Comparison of ENCODE assay signal across 16 mouse cellular contexts in the genomic region with DNA sequence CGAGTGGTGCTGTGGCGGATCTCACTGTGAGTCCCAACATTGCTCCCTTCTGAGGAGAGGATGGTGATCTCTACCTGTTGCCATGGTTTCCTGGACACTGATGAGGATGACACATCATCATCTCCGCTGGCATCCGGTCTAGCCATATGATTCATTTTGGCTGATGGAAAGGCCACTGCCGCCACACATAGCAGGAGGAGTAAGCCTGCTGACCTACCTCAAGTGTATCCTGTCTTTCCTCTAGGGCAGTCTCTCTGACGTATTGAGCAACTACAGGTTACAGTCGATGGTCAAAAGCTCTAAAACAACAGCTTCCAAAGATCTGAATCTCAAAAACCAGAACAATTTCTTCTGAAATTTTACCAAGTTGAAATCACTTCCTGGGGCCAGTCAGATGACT. TPM values are rescaled to one million over a fixed set of nuclear protein-coding genes. Genes with fewer than 3 reads are reported as not detected.
DNase-seq lines count a peak whose midpoint lies in the region; ATAC-seq and TF ChIP-seq lines count a peak whose summit lies in the region.
"Had no signal": no experiment of that assay in that cellular context is flagged by ENCODE, and none has a peak within 500 bp of the region (broad histone marks: within the 10 kb centered on the region; RNA-seq: fewer than 3 reads in every experiment).

No protein-coding gene starts in this region.

- H3K9ac ChIP-seq in heart, embryonic 11.5 days (ENCODE audit: low read depth, low read length), result no peak overlapping the region
- H3K9ac ChIP-seq in midbrain, embryonic 11.5 days (ENCODE audit: low read length), result no peak overlapping the region
- H3K9ac ChIP-seq: embryonic facial prominence, embryonic 13.5 days; intestine, embryonic 15.5 days; limb, embryonic 13.5 days; lung, embryonic 15.5 days; neural tube, embryonic 13.5 days had no signal

- H3K4me3 ChIP-seq in heart, embryonic 11.5 days (ENCODE audit: low read depth, low read length), result no peak overlapping the region
- no peak overlapping the region for H3K4me3 ChIP-seq in cerebellum, adult 2 months (replicated peaks; ENCODE audit: insufficient read depth, low read depth, low read length)
- no peak overlapping the region for H3K4me3 ChIP-seq in midbrain, embryonic 11.5 days (ENCODE audit: low read depth, low read length)
- H3K4me3 ChIP-seq: embryonic facial prominence, embryonic 13.5 days; intestine, embryonic 15.5 days; limb, embryonic 13.5 days; lung, embryonic 15.5 days; neural tube, embryonic 13.5 days had no signal

- POLR2A ChIA-PET in Patski (lab: Charles Lee), result no interaction called here

- no peak for ATAC-seq in heart, embryonic 11.5 days (replicated peaks; ENCODE audit: insufficient number of reproducible peaks, low FRiP score, low TSS enrichment)
- ATAC-seq in Patski, result peak; percentile 21
- ATAC-seq in granulocyte monocyte progenitor cell, adult 5-6 weeks (replicated peaks; ENCODE audit: poor library complexity, severe bottlenecking), result peak; percentile 39
- ATAC-seq in midbrain, embryonic 11.5 days (ENCODE audit: low FRiP score), result no peak
- ATAC-seq: intestine, embryonic 15.5 days had no signal

- in situ Hi-C loops in Patski (cut with MboI; ENCODE audit: low pct_unique_long_range_greater_than_20kb), result no loop called here

- DNase-seq in heart, adult 11 months, result peak; percentile 70
- no peak for DNase-seq in Patski (ENCODE audit: low read depth, low spot score)
- DNase-seq in cerebellum, adult 2 months, result peak; percentile 71 to 92
- no peak for DNase-seq in midbrain, embryonic 11.5 days (ENCODE audit: low spot score, missing footprints)
- no peak for DNase-seq in left cerebral cortex, adult 8-10 months (ENCODE audit: low spot score in 2 of 2)
- DNase-seq in kidney, adult 9 months, result no peak
- DNase-seq: right cerebral cortex, postnatal 14 days; thymus, postnatal 4 days had no signal

- TF ChIP-seq CTCF in Patski (IDR thresholded peaks at IDR 0.05), result no peak
- no peak for TF ChIP-seq CTCF in cerebellum, adult 2 months (IDR thresholded peaks at IDR 0.05; ENCODE audit: borderline replicate concordance, insufficient read depth, low read depth, low read length)

- H3K36me3 ChIP-seq in heart, embryonic 11.5 days (ENCODE audit: control insufficient read depth, insufficient read depth, low read length), result no peaks in the 10 kb centered on the region
- no peaks in the 10 kb centered on the region for H3K36me3 ChIP-seq in midbrain, embryonic 11.5 days (ENCODE audit: control insufficient read depth, insufficient read depth, low read length)
- H3K36me3 ChIP-seq: embryonic facial prominence, embryonic 13.5 days; intestine, embryonic 15.5 days; limb, embryonic 13.5 days; lung, embryonic 15.5 days; neural tube, embryonic 13.5 days had no signal

- no peak for TF ChIP-seq POLR2A in cerebellum, adult 2 months (IDR thresholded peaks at IDR 0.05; ENCODE audit: borderline replicate concordance, insufficient read depth, low read length)

- no peak overlapping the region for H3K4me2 ChIP-seq in heart, embryonic 11.5 days
- H3K4me2 ChIP-seq in midbrain, embryonic 11.5 days, result no peak overlapping the region
- H3K4me2 ChIP-seq: embryonic facial prominence, embryonic 13.5 days; intestine, embryonic 15.5 days; limb, embryonic 13.5 days; lung, embryonic 15.5 days; neural tube, embryonic 13.5 days had no signal

- no peaks in the 10 kb centered on the region for H3K27me3 ChIP-seq in heart, embryonic 11.5 days (ENCODE audit: control insufficient read depth, insufficient read depth, low read length)
- no peaks in the 10 kb centered on the region for H3K27me3 ChIP-seq in Patski
- no peaks in the 10 kb centered on the region for H3K27me3 ChIP-seq in cerebellum, adult 2 months (ENCODE audit: control insufficient read depth, insufficient read depth, low read length)
- H3K27me3 ChIP-seq in midbrain, embryonic 11.5 days (ENCODE audit: control insufficient read depth, insufficient read depth, low read length), result no peaks in the 10 kb centered on the region
- H3K27me3 ChIP-seq: embryonic facial prominence, embryonic 13.5 days; intestine, embryonic 15.5 days; limb, embryonic 13.5 days; lung, embryonic 15.5 days; neural tube, embryonic 13.5 days had no signal

- H3K9me3 ChIP-seq in heart, embryonic 11.5 days (replicated peaks; ENCODE audit: control insufficient read depth, low read length), result no peaks in the 10 kb centered on the region
- no peaks in the 10 kb centered on the region for H3K9me3 ChIP-seq in midbrain, embryonic 11.5 days (ENCODE audit: control insufficient read depth, low read length)
- H3K9me3 ChIP-seq: embryonic facial prominence, embryonic 13.5 days; intestine, embryonic 15.5 days; limb, embryonic 13.5 days; lung, embryonic 15.5 days; neural tube, embryonic 13.5 days had no signal

- 84% methylated on average over 7 of the region's 7 CpGs for WGBS in heart, embryonic 11.5 days (ENCODE audit: insufficient replicate concordance)
- WGBS in cerebellum, adult 2 months, result 18% methylated on average over 7 of the region's 7 CpGs
- WGBS in midbrain, embryonic 11.5 days, result 91% methylated on average over 7 of the region's 7 CpGs

- CTCF ChIA-PET in Patski (lab: Charles Lee), result interaction anchor here (1.1 kb wide), 1 partner anchor 10 kb away, joined by 3 read pairs; no protein-coding TSS in a partner anchor

- no peak overlapping the region for H3K27ac ChIP-seq in heart, embryonic 11.5 days (ENCODE audit: low read depth, low read length)
- 0 out of 2 replicates have a peak overlapping the region, but pooled peaks have one; percentile 8 for H3K27ac ChIP-seq in cerebellum, adult 2 months (ENCODE audit: insufficient read depth, low read length)
- H3K27ac ChIP-seq in midbrain, embryonic 11.5 days (ENCODE audit: low read depth, low read length), result no peak overlapping the region
- H3K27ac ChIP-seq: embryonic facial prominence, embryonic 13.5 days; intestine, embryonic 15.5 days; limb, embryonic 13.5 days; lung, embryonic 15.5 days; neural tube, embryonic 13.5 days had no signal

- no peaks in the 10 kb centered on the region for H3K4me1 ChIP-seq in heart, embryonic 11.5 days (ENCODE audit: control insufficient read depth, insufficient read depth, low read length)
- H3K4me1 ChIP-seq in cerebellum, adult 2 months (ENCODE audit: control insufficient read depth, insufficient read depth, low read length), result peaks cover 11% of the 10 kb centered on the region
- H3K4me1 ChIP-seq in midbrain, embryonic 11.5 days (ENCODE audit: control insufficient read depth, insufficient read depth, low read length), result no peaks in the 10 kb centered on the region
- H3K4me1 ChIP-seq: intestine, embryonic 15.5 days; limb, embryonic 13.5 days; lung, embryonic 15.5 days; neural tube, embryonic 13.5 days had no signal

RNA-seq across cellular contexts. Expression of gene Slc41a2, which starts 16.8 kb away (rescaled TPM):
- 0.33 and 0.65 TPM in 2 replicates for polyA plus RNA-seq in heart, embryonic 11.5 days (2014; fragmentation: Nextera tagmentation; extraction: Ambion mirVana)
- 30.0 TPM for polyA plus RNA-seq in Patski (2021)
- 11.7 and 12.4 TPM in 2 replicates for polyA plus RNA-seq in cerebellum, adult 2 months (2012; rRNA removed)
- 0.09 TPM in 1 of 2 replicates, not detected in the other for total RNA-seq in granulocyte monocyte progenitor cell, adult 5-6 weeks (2014; fragmentation: Nextera tagmentation)
- total RNA-seq in granulocyte monocyte progenitor cell, adult 5-6 weeks (2017), result not detected in 2 replicates
- 1.5 and 1.7 TPM in 2 replicates for polyA plus RNA-seq in midbrain, embryonic 11.5 days (2014; fragmentation: Nextera tagmentation; extraction: Ambion mirVana)
- 10 to 100 TPM; 21.8 to 28.7 (median 26.1) TPM for total RNA-seq in left cerebral cortex, adult 8-10 months (2022)
- total RNA-seq: hematopoietic stem cell, adult 5-6 weeks had no signal

RNA-seq across cellular contexts. Expression of gene D10Wsu102e, which starts 39.2 kb away (rescaled TPM):
- polyA plus RNA-seq in heart, embryonic 11.5 days (2014; fragmentation: Nextera tagmentation; extraction: Ambion mirVana), result 0.52 and 0.53 TPM in 2 replicates
- 0.90 TPM for polyA plus RNA-seq in Patski (2021)
- polyA plus RNA-seq in cerebellum, adult 2 months (2012; rRNA removed), result 1.7 and 1.9 TPM in 2 replicates
- total RNA-seq in granulocyte monocyte progenitor cell, adult 5-6 weeks (2014; fragmentation: Nextera tagmentation), result 0.80 and 0.92 TPM in 2 replicates
- total RNA-seq in granulocyte monocyte progenitor cell, adult 5-6 weeks (2017), result 0.90 and 0.93 TPM in 2 replicates
- polyA plus RNA-seq in midbrain, embryonic 11.5 days (2014; fragmentation: Nextera tagmentation; extraction: Ambion mirVana), result 1.0 TPM in 2 replicates
- 1 to 10 TPM; 2.8 to 4.0 (median 3.4) TPM for total RNA-seq in left cerebral cortex, adult 8-10 months (2022)

Comparison
In these comparisons a context has a peak if more than half of its experiments do, and no peak if none do; other contexts are left out.
1. DNase-seq: peak in heart, adult 11 months (single experiment) and cerebellum, adult 2 months (2 of 2); none in Patski (single experiment), midbrain, embryonic 11.5 days (single experiment), left cerebral cortex, adult 8-10 months (0 of 2) and kidney, adult 9 months (single experiment).
2. ATAC-seq: peak in Patski (single experiment) and granulocyte monocyte progenitor cell, adult 5-6 weeks (single experiment); none in heart, embryonic 11.5 days (single experiment) and midbrain, embryonic 11.5 days (single experiment).